Mouse (Mus musculus): Measurements from ENCODE around the gene Smad3. TPM values are rescaled to one million over a fixed set of nuclear protein-coding genes. Genes with fewer than 3 reads are reported as not detected.
A peak's percentile ranks its signal among the peaks of the same experiment; 100 is the strongest.

Gene Smad3
- polyA plus RNA-seq, 1 experiment from 2014 or later: 27.7 TPM

- peaks cover 65% of the 10 kb centered on the region for H3K4me1 ChIP-seq
- H3K27me3 ChIP-seq (ENCODE audit: low read depth, poor library complexity, severe bottlenecking): no peaks in the 10 kb centered on the region
- no peak overlapping the region for H3K4me3 ChIP-seq
- H3K36me3 ChIP-seq: peaks cover 29% of the 10 kb centered on the region
- DNase-seq (ENCODE audit: low spot score): no peak
- 40% methylated on average over 6 of the region's 6 CpGs for WGBS
- H3K27ac ChIP-seq: no peak overlapping the region
- no peaks in the 10 kb centered on the region for H3K9me3 ChIP-seq (replicated peaks)
Observed at GRCm38 (mm10) chr9:63720715-63721114, 37.1 kb downstream of the Smad3 start.

- Histone ChIP-seq H3K36me3 (peaks cover 21% of the 10 kb centered on the region), H3K4me3 (no peak overlapping the region), H3K4me1 (peaks cover 72% of the 10 kb centered on the region), H3K27me3 (ENCODE audit: low read depth, poor library complexity, severe bottlenecking) (no peaks in the 10 kb centered on the region), H3K9me3 (replicated peaks) (no peaks in the 10 kb centered on the region), H3K27ac (no peak overlapping the region)
- 77% methylated on average over 16 of the region's 16 CpGs for WGBS
- DNase-seq (ENCODE audit: low spot score): no peak
Observed at GRCm38 (mm10) chr9:63719770-63720440, 37.9 kb downstream of the Smad3 start.

GRCm38 (mm10) chr9:63718735-63719358, 38.9 kb downstream of the Smad3 start:
- peaks cover 16% of the 10 kb centered on the region; the same call in 1 of the 2 replicates for H3K36me3 ChIP-seq
- no peak for DNase-seq (ENCODE audit: low spot score)
- 65% methylated on average over 9 of the region's 9 CpGs for WGBS
- H3K4me3 ChIP-seq: no peak overlapping the region
- H3K9me3 ChIP-seq (replicated peaks): no peaks in the 10 kb centered on the region
- no peaks in the 10 kb centered on the region for H3K27me3 ChIP-seq (ENCODE audit: low read depth, poor library complexity, severe bottlenecking)
- peaks cover 80% of the 10 kb centered on the region for H3K4me1 ChIP-seq
- no peak overlapping the region for H3K27ac ChIP-seq

- WGBS: 88% methylated on average over 4 of the region's 4 CpGs
- peaks cover 85% of the 10 kb centered on the region for H3K4me1 ChIP-seq
- no peaks in the 10 kb centered on the region for H3K9me3 ChIP-seq (replicated peaks)
- DNase-seq (ENCODE audit: low spot score): no peak
- H3K27ac ChIP-seq: no peak overlapping the region
- H3K36me3 ChIP-seq: peaks cover 13% of the 10 kb centered on the region; the same call in 1 of the 2 replicates
- H3K27me3 ChIP-seq (ENCODE audit: low read depth, poor library complexity, severe bottlenecking): no peaks in the 10 kb centered on the region
- H3K4me3 ChIP-seq: no peak overlapping the region
Observed at GRCm38 (mm10) chr9:63718170-63718569, 39.6 kb downstream of the Smad3 start.

GRCm38 (mm10) chr9:63717474-63718005, 40.3 kb downstream of the Smad3 start:
- DNase-seq (ENCODE audit: low spot score): no peak
- WGBS: 77% methylated on average over 3 of the region's 3 CpGs
- no peaks in the 10 kb centered on the region for H3K9me3 ChIP-seq (replicated peaks)
- no peak overlapping the region for H3K27ac ChIP-seq
- no peak overlapping the region for H3K4me3 ChIP-seq
- peaks cover 12% of the 10 kb centered on the region; the same call in 1 of the 2 replicates for H3K36me3 ChIP-seq
- no peaks in the 10 kb centered on the region for H3K27me3 ChIP-seq (ENCODE audit: low read depth, poor library complexity, severe bottlenecking)
- H3K4me1 ChIP-seq: peaks cover 85% of the 10 kb centered on the region

GRCm38 (mm10) chr9:63716150-63717138, 41.4 kb downstream of the Smad3 start:
- Histone ChIP-seq H3K27me3 (ENCODE audit: low read depth, poor library complexity, severe bottlenecking) (no peaks in the 10 kb centered on the region), H3K27ac (peak overlapping the region; percentile 69), H3K4me3 (peak overlapping the region; percentile 22), H3K36me3 (peaks cover 22% of the 10 kb centered on the region), H3K9me3 (replicated peaks) (no peaks in the 10 kb centered on the region), H3K4me1 (peaks cover 79% of the 10 kb centered on the region)
- DNase-seq (ENCODE audit: low spot score): peak; percentile 56
- 18% methylated on average over 18 of the region's 18 CpGs for WGBS

- Histone ChIP-seq H3K4me3 (no peak overlapping the region), H3K27ac (no peak overlapping the region), H3K27me3 (ENCODE audit: low read depth, poor library complexity, severe bottlenecking) (no peaks in the 10 kb centered on the region), H3K4me1 (peaks cover 67% of the 10 kb centered on the region), H3K36me3 (peaks cover 41% of the 10 kb centered on the region), H3K9me3 (replicated peaks) (0 out of 2 replicates have a peak, but pooled peaks cover 3% of the 10 kb centered on the region)
- WGBS: 80% methylated on average over 6 of the region's 6 CpGs
- no peak for DNase-seq (ENCODE audit: low spot score)
Observed at GRCm38 (mm10) chr9:63714572-63714971, 43.2 kb downstream of the Smad3 start.

- peaks cover 43% of the 10 kb centered on the region for H3K36me3 ChIP-seq
- no peak overlapping the region for H3K4me3 ChIP-seq
- H3K9me3 ChIP-seq (replicated peaks): 0 out of 2 replicates have a peak, but pooled peaks cover 7% of the 10 kb centered on the region
- DNase-seq (ENCODE audit: low spot score): no peak
- peak overlapping the region; percentile 12; the same call in 1 of the 2 replicates for H3K27ac ChIP-seq
- peaks cover 59% of the 10 kb centered on the region for H3K4me1 ChIP-seq
- WGBS: 60% methylated on average over 6 of the region's 6 CpGs
- no peaks in the 10 kb centered on the region for H3K27me3 ChIP-seq (ENCODE audit: low read depth, poor library complexity, severe bottlenecking)
Observed at GRCm38 (mm10) chr9:63712838-63713237, 45.0 kb downstream of the Smad3 start.

GRCm38 (mm10) chr9:63711580-63712230, 46.1 kb downstream of the Smad3 start:
- Histone ChIP-seq H3K27me3 (ENCODE audit: low read depth, poor library complexity, severe bottlenecking) (no peaks in the 10 kb centered on the region), H3K36me3 (peaks cover 43% of the 10 kb centered on the region), H3K4me3 (no peak overlapping the region), H3K27ac (no peak overlapping the region), H3K4me1 (peaks cover 60% of the 10 kb centered on the region), H3K9me3 (replicated peaks) (0 out of 2 replicates have a peak, but pooled peaks cover 7% of the 10 kb centered on the region)
- WGBS: 74% methylated on average over 13 of the region's 13 CpGs
- no peak for DNase-seq (ENCODE audit: low spot score)

GRCm38 (mm10) chr9:63709857-63710256, 47.9 kb downstream of the Smad3 start:
- H3K4me3 ChIP-seq: no peak overlapping the region
- no peak for DNase-seq (ENCODE audit: low spot score)
- 94% methylated on average over 5 of the region's 5 CpGs for WGBS
- peaks cover 43% of the 10 kb centered on the region for H3K36me3 ChIP-seq
- H3K27ac ChIP-seq: no peak overlapping the region
- 0 out of 2 replicates have a peak, but pooled peaks cover 7% of the 10 kb centered on the region for H3K9me3 ChIP-seq (replicated peaks)
- H3K27me3 ChIP-seq (ENCODE audit: low read depth, poor library complexity, severe bottlenecking): no peaks in the 10 kb centered on the region
- H3K4me1 ChIP-seq: peaks cover 58% of the 10 kb centered on the region

- Histone ChIP-seq H3K9me3 (replicated peaks) (0 out of 2 replicates have a peak, but pooled peaks cover 7% of the 10 kb centered on the region), H3K27me3 (ENCODE audit: low read depth, poor library complexity, severe bottlenecking) (no peaks in the 10 kb centered on the region), H3K36me3 (peaks cover 40% of the 10 kb centered on the region), H3K4me3 (no peak overlapping the region), H3K4me1 (peaks cover 53% of the 10 kb centered on the region), H3K27ac (no peak overlapping the region)
- no peak for DNase-seq (ENCODE audit: low spot score)
Observed at GRCm38 (mm10) chr9:63709266-63709665, 48.5 kb downstream of the Smad3 start.
